23 mouse cellular contexts compared by ENCODE assay signal in the genomic region with DNA sequence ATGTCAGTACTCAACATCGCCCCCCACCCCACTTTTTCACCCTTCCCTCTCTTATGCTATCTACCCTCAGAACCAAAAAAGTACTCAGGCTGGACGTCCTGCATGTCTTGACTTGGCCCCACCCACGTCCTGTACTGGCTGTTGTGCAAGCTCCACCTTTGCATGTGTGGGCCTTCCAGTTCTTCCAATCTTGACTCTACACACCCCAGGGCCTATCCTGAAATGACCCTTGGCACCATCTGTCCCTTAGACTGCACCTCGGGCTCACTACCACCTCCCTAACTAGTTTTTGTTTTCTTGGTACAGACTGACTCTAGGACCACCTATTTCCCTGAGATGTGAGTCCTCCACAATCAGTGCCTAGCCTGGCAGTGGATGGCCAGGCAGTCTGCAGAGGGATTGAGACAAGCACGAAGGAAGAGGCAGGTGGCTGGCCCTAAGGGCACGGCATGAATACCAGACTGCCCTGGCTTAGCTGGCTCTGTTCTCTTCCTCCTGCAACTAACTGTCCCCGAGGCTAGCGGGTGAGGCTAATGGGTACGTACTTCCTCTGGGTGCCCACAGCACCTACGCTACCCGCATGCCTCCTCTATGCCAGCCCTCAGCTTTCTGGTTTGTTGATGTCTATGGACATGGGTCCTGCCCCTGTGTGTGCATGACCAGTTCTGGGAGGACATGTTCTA.
DNase-seq lines count a peak whose midpoint lies in the region; ATAC-seq lines count a peak whose summit lies in the region.
"Had no signal": no experiment of that assay in that cellular context is flagged by ENCODE, and none has a peak within 500 bp of the region (broad histone marks: within the 10 kb centered on the region; RNA-seq: fewer than 3 reads in every experiment).

No protein-coding gene starts in this region.

- no peaks in the 10 kb centered on the region for H3K36me3 ChIP-seq in forebrain, embryonic 14.5 days (ENCODE audit: control insufficient read depth, insufficient read depth, low read length)
- H3K36me3 ChIP-seq: embryonic facial prominence, embryonic 15.5 days; heart, embryonic 15.5 days; limb, embryonic 13.5 days; liver, embryonic 12.5 days; midbrain, embryonic 12.5 days had no signal

- no peak overlapping the region for H3K9ac ChIP-seq in forebrain, embryonic 14.5 days (ENCODE audit: low read length)
- H3K9ac ChIP-seq: embryonic facial prominence, embryonic 15.5 days; heart, embryonic 15.5 days; hindbrain, embryonic 14.5 days; limb, embryonic 13.5 days; liver, embryonic 12.5 days; lung, embryonic 14.5 days; midbrain, embryonic 12.5 days had no signal

- H3K4me3 ChIP-seq in forebrain, embryonic 14.5 days (ENCODE audit: low read depth, low read length) = no peak overlapping the region
- H3K4me3 ChIP-seq: embryonic facial prominence, embryonic 15.5 days; heart, embryonic 15.5 days; limb, embryonic 13.5 days; liver, embryonic 12.5 days; midbrain, embryonic 12.5 days had no signal

- peak; percentile 58 to 66 for DNase-seq in cerebellum, postnatal 25 days
- no peak for DNase-seq in cerebellum, postnatal 4 days (ENCODE audit: low spot score in 2 of 2)
- DNase-seq in lung, postnatal 36 days = peak; percentile 62
- DNase-seq in lung, postnatal 4 days = no peak
- no peak for DNase-seq in thymus, postnatal 0 days (ENCODE audit: low spot score)
- DNase-seq in forebrain, embryonic 14.5 days (ENCODE audit: low spot score) = no peak
- DNase-seq: adrenal gland, adult 8-10 months; cerebellum, adult 9-11 months; gastrocnemius, postnatal 10 days; heart, postnatal 36 days; kidney, adult 9 months; kidney, postnatal 14 days; lung, embryonic 14.5 days had no signal

- no peaks in the 10 kb centered on the region for H3K27me3 ChIP-seq in forebrain, embryonic 14.5 days (replicated peaks; ENCODE audit: control insufficient read depth, insufficient read depth, low read length)
- H3K27me3 ChIP-seq: CH12.LX; embryonic facial prominence, embryonic 15.5 days; limb, embryonic 13.5 days; liver, embryonic 12.5 days had no signal

- H3K9me3 ChIP-seq in forebrain, embryonic 14.5 days (replicated peaks; ENCODE audit: control insufficient read depth, low read length) = no peaks in the 10 kb centered on the region
- H3K9me3 ChIP-seq: embryonic facial prominence, embryonic 15.5 days; heart, embryonic 15.5 days; limb, embryonic 13.5 days; liver, embryonic 12.5 days; midbrain, embryonic 12.5 days had no signal

- no peak overlapping the region for H3K27ac ChIP-seq in forebrain, embryonic 14.5 days (ENCODE audit: low read depth, low read length)
- H3K27ac ChIP-seq: embryonic facial prominence, embryonic 15.5 days; heart, embryonic 15.5 days; hindbrain, embryonic 14.5 days; limb, embryonic 13.5 days; liver, embryonic 12.5 days; midbrain, embryonic 12.5 days had no signal

- H3K4me1 ChIP-seq in forebrain, embryonic 14.5 days (ENCODE audit: control insufficient read depth, insufficient read depth, low read length) = no peaks in the 10 kb centered on the region
- H3K4me1 ChIP-seq: liver, embryonic 12.5 days had no signal

- WGBS in forebrain, embryonic 14.5 days = 87% methylated on average over 11 of the region's 11 CpGs

- H3K4me2 ChIP-seq in forebrain, embryonic 14.5 days (ENCODE audit: low read length) = no peak overlapping the region
- H3K4me2 ChIP-seq: embryonic facial prominence, embryonic 15.5 days; heart, embryonic 15.5 days; hindbrain, embryonic 14.5 days; limb, embryonic 13.5 days; liver, embryonic 12.5 days; lung, embryonic 14.5 days; midbrain, embryonic 12.5 days had no signal

- peak; percentile 69 for ATAC-seq in megakaryocyte, adult 5-6 weeks (ENCODE audit: poor library complexity, severe bottlenecking)
- no peak for ATAC-seq in forebrain, embryonic 14.5 days
- ATAC-seq: forebrain, embryonic 16.5 days; inflammation-experienced regulatory T-cells, adult 6 months; liver, embryonic 12.5 days had no signal

Comparison
In these comparisons a context has a peak if more than half of its experiments do, and no peak if none do; other contexts are left out.
1. DNase-seq: peak in cerebellum, postnatal 25 days (2 of 2) and lung, postnatal 36 days (single experiment); none in cerebellum, postnatal 4 days (0 of 2), lung, postnatal 4 days (0 of 2), thymus, postnatal 0 days (single experiment) and forebrain, embryonic 14.5 days (single experiment).